Mouse (Mus musculus): ENCODE results near the gene Ppp1r12b.

DNA sequence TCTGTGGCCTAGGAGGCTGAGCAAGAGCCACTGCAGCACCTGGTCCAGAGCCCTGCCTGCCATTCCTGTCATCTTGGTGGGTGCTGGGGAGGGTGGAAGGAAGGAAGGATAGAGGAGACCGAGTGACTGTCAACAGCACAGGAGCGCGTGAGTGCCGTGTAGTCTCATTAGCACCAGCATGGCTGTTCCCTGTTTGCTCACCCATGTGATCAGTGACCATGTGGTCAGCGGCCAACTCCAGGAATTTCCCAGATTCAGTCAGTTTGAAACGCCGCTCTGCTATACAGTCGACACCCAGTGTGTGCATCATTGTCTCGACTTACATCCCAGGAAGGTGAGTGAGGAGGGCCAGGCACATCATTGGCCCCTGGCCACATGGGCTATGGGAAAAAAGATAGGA lies 218.3 kb downstream of the Ppp1r12b start:
- TF ChIP-seq USF1 (IDR thresholded peaks at IDR 0.05; ENCODE audit: low read depth) = no peak
- no peak for TF ChIP-seq MAX (IDR thresholded peaks at IDR 0.05; ENCODE audit: low read depth)
- TF ChIP-seq POLR2A (IDR thresholded peaks at IDR 0.05; ENCODE audit: insufficient read length, low read depth) = no peak
- no peak for TF ChIP-seq POLR2AphosphoS2 (IDR thresholded peaks at IDR 0.05; ENCODE audit: insufficient read length, low read depth)
- no peak for TF ChIP-seq TCF12 (IDR thresholded peaks at IDR 0.05; ENCODE audit: insufficient read depth, poor library complexity, severe bottlenecking)
- TF ChIP-seq SRF (IDR thresholded peaks at IDR 0.05; ENCODE audit: control insufficient read depth, insufficient read length, low read depth) = no peak
- TF ChIP-seq E2F4 (IDR thresholded peaks at IDR 0.05; ENCODE audit: insufficient read depth) = no peak
- no peak for TF ChIP-seq REST (IDR thresholded peaks at IDR 0.05; ENCODE audit: insufficient read depth, insufficient read length)
- TF ChIP-seq CEBPB (IDR thresholded peaks at IDR 0.05; ENCODE audit: insufficient read depth, poor library complexity, severe bottlenecking) = no peak
- TF ChIP-seq TCF3 (IDR thresholded peaks at IDR 0.05; ENCODE audit: insufficient read length, low read depth) = no peak
- no peak for TF ChIP-seq MYOG (IDR thresholded peaks at IDR 0.05; ENCODE audit: control insufficient read depth in 1 of 3, insufficient read depth in 1 of 3, insufficient read length in 2 of 3, low read depth in 2 of 3)
